Mouse (Mus musculus) testis, adult 2 months (tissue): ENCODE measurements around the gene Kcna1.

ENCODE experiments used
- CTCF ChIP-seq: fragments of 200-500 bp; IDR thresholded peaks from 2 replicates; pipeline ENCODE4 v1.5.1; 2012; ENCODE audit warnings: low read depth, mild to moderate bottlenecking, inconsistent platforms, low read length, moderate library complexity; ENCODE audit not compliant: control insufficient read depth, insufficient read depth, insufficient replicate concordance
- POLR2A ChIP-seq: fragments of 200-500 bp; IDR thresholded peaks from 2 replicates; pipeline ENCODE4 v1.6.1; 2012; ENCODE audit warnings: low read depth, mild to moderate bottlenecking, inconsistent platforms, low read length, moderate library complexity; ENCODE audit not compliant: control insufficient read depth

GRCm38 (mm10) chr6:126644181-126645043, 1.8 kb downstream of the Kcna1 start:
- no peak for TF ChIP-seq CTCF
- no peak for TF ChIP-seq POLR2A
